Mouse (Mus musculus) heart, embryonic 15.5 days (tissue): ENCODE data around the gene Gpd1l. TPM values are rescaled to one million over a fixed set of nuclear protein-coding genes. Genes with fewer than 3 reads are reported as not detected.

Experiments
- ATAC-seq: fragments of 200-750 bp; cut with Nextera tagmentation; replicated peaks from 2 replicates; pipeline ENCODE4 v1.8.0; 2017; ENCODE audit warnings: low read depth, moderate TSS enrichment; ENCODE audit not compliant: insufficient number of reproducible peaks, insufficient read depth, low FRiP score
- H3K27ac ChIP-seq: fragments of 300-500 bp; sonication (generic); 2 replicates; pipeline ENCODE4 v1.5.1; 2015; ENCODE audit warnings: mild to moderate bottlenecking, inconsistent platforms
- H3K27me3 ChIP-seq: fragments of 300-500 bp; sonication (generic); 2 replicates; pipeline ENCODE4 v1.6.1; 2015; ENCODE audit warnings: inconsistent platforms
- H3K36me3 ChIP-seq: fragments of 300-500 bp; sonication (generic); 2 replicates; pipeline ENCODE4 v1.6.1; 2015; ENCODE audit warnings: mild to moderate bottlenecking, inconsistent platforms
- H3K4me1 ChIP-seq: fragments of 300-500 bp; sonication (generic); replicated peaks from 2 replicates; pipeline ENCODE4 v1.6.1; 2015; ENCODE audit warnings: inconsistent platforms
- H3K4me2 ChIP-seq: fragments of 300-500 bp; sonication (generic); 2 replicates; pipeline ENCODE4 v1.6.1; 2015; ENCODE audit warnings: inconsistent platforms, mild to moderate bottlenecking, moderate library complexity
- H3K4me3 ChIP-seq: fragments of 300-500 bp; sonication (generic); 2 replicates; pipeline ENCODE4 v1.5.1; 2015; ENCODE audit warnings: mild to moderate bottlenecking, inconsistent platforms
- H3K9ac ChIP-seq: fragments of 300-500 bp; sonication (generic); 2 replicates; pipeline ENCODE4 v1.6.1; 2015; ENCODE audit warnings: mild to moderate bottlenecking, inconsistent platforms
- H3K9me3 ChIP-seq: fragments of 300-500 bp; sonication (generic); replicated peaks from 2 replicates; pipeline ENCODE4 v1.6.1; 2016; ENCODE audit warnings: inconsistent platforms
- WGBS: fragments of 180-500 bp; shearing (Covaris S2); methylation state at CpG from one replicate; pipeline ENCODE4 v1.1.7; 2015; ENCODE audit warnings: mixed read lengths; 5-methylcytosine and 5-hydroxymethylcytosine counted together
- polyA plus RNA-seq: library from polyadenylated mRNA; unstranded; fragments of >200 nt; fragmentation: Nextera tagmentation; extraction: Ambion mirVana; gene quantifications from 2 replicates; pipeline ENCODE4 v1.2.1, GENCODE M21; 2015

Gene Gpd1l
- polyA plus RNA-seq, 1 experiment from 2014 or later: 14.5 TPM

DNA sequence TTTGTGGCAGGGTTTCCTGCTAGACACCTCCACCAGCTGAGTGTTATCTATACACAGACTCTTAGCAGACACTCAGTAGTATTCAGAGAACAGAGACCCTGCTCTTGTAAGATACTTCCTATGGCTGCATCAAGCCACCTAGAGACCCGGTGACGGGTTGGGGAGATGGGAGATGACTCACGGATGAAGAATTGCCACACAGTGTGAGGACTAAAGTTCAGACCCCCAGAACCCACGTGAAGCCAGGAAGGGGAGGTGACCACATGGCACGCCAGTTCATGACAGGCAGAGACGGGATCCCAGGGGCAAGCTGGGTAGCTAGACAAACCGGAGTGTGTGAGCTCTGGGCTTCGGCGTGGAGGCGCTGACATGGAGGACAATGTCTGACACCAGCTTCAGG, 8.7 kb downstream of the Gpd1l start:
- no peak overlapping the region for H3K27ac ChIP-seq
- no peaks in the 10 kb centered on the region for H3K27me3 ChIP-seq
- H3K4me1 ChIP-seq: peaks cover 15% of the 10 kb centered on the region
- 50% methylated on average over 10 of the region's 10 CpGs for WGBS
- no peak for ATAC-seq
- H3K4me2 ChIP-seq: no peak overlapping the region
- no peak overlapping the region for H3K9ac ChIP-seq
- H3K9me3 ChIP-seq: no peaks in the 10 kb centered on the region
- no peak overlapping the region for H3K4me3 ChIP-seq
- no peaks in the 10 kb centered on the region for H3K36me3 ChIP-seq

DNA sequence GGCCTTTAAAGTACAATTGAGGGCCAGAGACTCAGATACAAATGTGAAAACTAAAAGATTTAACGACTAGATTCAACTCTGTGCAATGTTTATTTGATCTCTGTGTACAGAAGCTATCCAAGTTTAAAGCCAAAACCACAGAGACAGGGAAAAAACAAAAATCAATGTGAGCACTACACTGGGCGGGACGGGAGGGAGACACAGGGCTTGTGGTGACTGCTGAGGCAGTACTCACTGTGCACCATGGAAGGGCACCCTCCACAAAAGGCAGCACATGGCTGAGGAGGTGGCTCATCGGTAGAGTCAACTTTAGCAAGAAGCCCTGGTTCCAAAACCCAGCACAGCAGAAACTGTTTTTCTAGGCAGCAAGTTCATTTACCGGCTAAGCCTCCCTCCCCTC, 9.3 kb downstream of the Gpd1l start:
- no peaks in the 10 kb centered on the region for H3K36me3 ChIP-seq
- no peaks in the 10 kb centered on the region for H3K9me3 ChIP-seq
- WGBS: 43% methylated on average over 5 of the region's 5 CpGs
- ATAC-seq: no peak
- H3K4me1 ChIP-seq: peaks cover 15% of the 10 kb centered on the region
- no peak overlapping the region for H3K4me3 ChIP-seq
- no peak overlapping the region for H3K27ac ChIP-seq
- no peaks in the 10 kb centered on the region for H3K27me3 ChIP-seq
- H3K4me2 ChIP-seq: no peak overlapping the region
- H3K9ac ChIP-seq: no peak overlapping the region

DNA sequence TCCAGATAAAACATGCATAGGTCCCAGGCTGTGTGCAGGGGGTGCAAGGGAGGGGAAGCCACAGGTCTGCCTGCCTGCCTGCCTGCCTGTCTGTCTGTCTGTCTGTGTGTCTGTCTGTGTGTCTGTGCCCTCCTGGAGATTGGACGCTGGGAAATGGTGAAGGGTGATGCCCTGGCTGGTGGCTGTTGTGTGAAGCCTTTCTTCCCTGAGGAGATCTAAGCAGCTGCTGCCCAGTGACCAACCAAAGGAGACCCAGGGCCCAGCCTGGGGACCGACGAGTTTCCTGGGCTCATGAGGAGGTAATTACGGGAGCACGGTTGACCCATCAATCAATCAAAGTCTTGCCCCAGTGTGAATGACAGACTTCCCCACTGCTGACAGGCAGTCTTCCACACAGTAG, 11.6 kb downstream of the Gpd1l start:
- H3K36me3 ChIP-seq: no peaks in the 10 kb centered on the region
- no peak overlapping the region for H3K27ac ChIP-seq
- peaks cover 18% of the 10 kb centered on the region for H3K4me1 ChIP-seq
- no peak for ATAC-seq
- H3K27me3 ChIP-seq: no peaks in the 10 kb centered on the region
- WGBS: 71% methylated on average over 5 of the region's 5 CpGs
- H3K9me3 ChIP-seq: no peaks in the 10 kb centered on the region
- no peak overlapping the region for H3K4me2 ChIP-seq
- no peak overlapping the region for H3K4me3 ChIP-seq
- no peak overlapping the region for H3K9ac ChIP-seq

DNA sequence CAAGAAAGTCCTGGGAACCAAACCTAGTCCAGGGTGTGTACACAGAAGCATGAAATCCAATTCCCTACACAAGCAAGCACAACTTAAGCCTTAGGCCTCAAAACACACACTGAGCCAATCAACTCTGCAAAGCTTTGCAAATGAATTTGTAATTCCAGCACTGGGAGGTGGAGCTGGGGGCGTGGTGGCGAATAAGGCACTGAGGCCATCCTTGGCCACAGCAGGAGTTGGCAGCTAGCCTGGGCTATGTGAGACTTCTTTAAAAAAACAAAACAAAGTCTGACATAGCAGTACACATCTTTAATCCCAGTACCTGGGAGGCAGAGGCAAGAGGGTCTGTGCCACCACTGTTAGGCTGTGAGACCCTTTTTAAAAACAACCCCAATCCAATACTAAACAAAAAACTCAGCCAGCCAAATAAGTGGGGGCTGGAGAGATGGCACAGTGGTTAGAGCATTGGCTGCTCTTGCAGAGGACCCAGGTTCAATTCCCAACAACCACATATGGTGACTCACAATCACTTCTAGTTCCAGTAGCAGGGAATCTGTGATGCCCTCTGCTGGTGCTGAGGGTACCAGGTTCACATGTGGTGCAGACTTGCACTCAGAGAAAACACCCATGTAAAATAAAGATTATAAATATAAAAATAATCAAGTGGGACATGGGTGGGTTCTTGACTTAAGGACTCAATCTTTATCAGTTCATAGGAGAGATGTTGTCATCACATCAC, 12.3 kb downstream of the Gpd1l start:
- Histone ChIP-seq H3K4me3 (no peak overlapping the region), H3K4me1 (peaks cover 18% of the 10 kb centered on the region), H3K4me2 (no peak overlapping the region), H3K27me3 (no peaks in the 10 kb centered on the region), H3K9ac (no peak overlapping the region), H3K27ac (no peak overlapping the region), H3K9me3 (no peaks in the 10 kb centered on the region), H3K36me3 (no peaks in the 10 kb centered on the region)
- 87% methylated on average over 2 of the region's 2 CpGs for WGBS
- no peak for ATAC-seq

DNA sequence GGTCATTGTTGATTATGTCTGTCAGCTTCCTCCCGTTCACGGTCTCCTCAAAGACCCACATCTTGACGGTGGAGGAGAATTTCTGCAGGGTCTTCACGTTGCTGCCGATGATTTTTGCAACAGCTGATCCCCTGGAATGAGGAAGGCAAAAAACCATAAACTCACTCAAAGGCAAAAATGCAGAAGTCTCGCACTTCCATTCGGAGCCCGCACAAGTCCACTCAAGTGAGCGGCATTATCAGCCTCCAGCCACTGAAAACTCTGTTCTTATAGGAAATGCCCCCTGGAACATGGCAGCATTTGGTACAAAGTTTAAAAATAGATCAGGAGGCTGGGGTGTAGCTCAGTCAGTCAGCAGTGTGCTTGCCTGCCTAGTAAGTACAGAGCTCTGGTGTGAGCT, 13.2 kb downstream of the Gpd1l start:
- H3K9me3 ChIP-seq: no peaks in the 10 kb centered on the region
- H3K4me2 ChIP-seq: peak overlapping the region; percentile 16; the same call in 1 of the 2 replicates
- ATAC-seq: no peak
- peak overlapping the region; percentile 28; the same call in 1 of the 2 replicates for H3K27ac ChIP-seq
- peaks cover 19% of the 10 kb centered on the region for H3K4me1 ChIP-seq
- 59% methylated on average over 9 of the region's 9 CpGs for whole genome bisulfite sequencing
- H3K27me3 ChIP-seq: no peaks in the 10 kb centered on the region
- no peak overlapping the region for H3K4me3 ChIP-seq
- no peak overlapping the region for H3K9ac ChIP-seq
- no peaks in the 10 kb centered on the region for H3K36me3 ChIP-seq

DNA sequence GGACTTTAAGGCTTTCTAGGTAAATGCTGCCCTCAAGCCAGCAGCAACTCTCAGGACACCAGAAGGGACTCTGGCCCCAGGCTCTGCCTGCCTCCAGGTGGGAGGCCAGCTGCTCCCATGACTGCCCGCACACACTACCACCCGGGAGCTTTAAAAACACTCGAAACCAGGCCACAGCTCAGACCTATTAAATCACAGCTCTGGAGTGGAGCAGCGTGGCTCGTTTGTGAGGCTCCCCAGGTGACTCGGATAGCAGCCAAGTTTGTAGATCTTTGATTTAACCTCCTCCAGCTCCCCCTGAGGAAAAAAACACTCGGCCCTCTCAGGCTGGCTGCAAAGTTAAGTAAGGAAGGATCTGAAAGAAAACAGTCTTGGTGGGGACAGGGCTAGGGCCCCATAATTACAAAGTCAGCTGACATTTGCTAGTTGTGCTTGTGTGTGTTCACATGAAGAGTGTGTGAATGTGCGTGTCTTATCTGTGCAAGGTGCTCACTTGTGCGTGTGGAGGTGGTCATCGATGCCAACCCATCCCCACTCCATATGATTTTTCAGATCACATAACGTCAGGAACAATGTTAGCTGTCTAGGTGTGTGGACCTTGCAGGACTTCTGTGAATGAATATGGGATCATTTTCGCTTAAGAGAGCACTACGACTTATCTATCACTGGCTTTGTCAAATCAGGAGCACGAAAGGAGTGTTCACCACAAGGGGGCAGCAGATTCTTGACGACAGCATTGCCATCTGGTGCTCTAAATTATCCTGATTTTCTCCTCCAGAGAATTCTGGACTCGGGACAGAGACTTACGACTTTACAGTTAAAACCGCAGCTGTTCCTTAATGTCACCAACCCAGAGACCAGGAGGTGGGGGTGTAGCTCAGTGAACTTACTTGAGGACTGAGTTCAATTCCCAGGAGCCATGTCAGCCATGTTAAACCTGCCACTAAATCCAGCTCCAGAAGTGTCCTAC, 20.8 kb downstream of the Gpd1l start:
- no peak overlapping the region for H3K27ac ChIP-seq
- H3K4me1 ChIP-seq: peaks cover 20% of the 10 kb centered on the region
- no peak overlapping the region for H3K4me2 ChIP-seq
- no peak for ATAC-seq
- no peak overlapping the region for H3K4me3 ChIP-seq
- no peaks in the 10 kb centered on the region for H3K27me3 ChIP-seq
- 54% methylated on average over 18 of the region's 18 CpGs for WGBS
- no peak overlapping the region for H3K9ac ChIP-seq
- peaks cover 16% of the 10 kb centered on the region; the same call in 1 of the 2 replicates for H3K36me3 ChIP-seq
- H3K9me3 ChIP-seq: no peaks in the 10 kb centered on the region

DNA sequence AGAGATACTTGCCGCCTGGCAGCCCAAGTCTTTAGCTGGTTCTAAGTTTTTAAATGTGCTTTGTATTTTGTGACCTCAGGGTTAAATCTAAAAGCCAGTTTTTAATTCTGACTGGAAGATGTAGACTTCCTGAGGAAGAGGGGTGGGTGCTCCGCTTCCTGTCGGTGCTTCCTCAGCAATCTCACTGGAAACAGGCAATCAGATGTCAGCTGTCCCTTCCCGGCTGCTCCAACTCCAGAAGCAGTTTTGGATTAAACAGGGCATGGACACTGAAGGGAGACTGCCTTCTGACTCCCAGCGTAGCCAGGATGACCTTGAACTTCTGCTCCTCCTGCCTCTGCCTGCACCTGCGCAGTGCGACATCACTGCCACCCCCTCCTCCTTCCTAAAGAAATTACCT, 26.3 kb downstream of the Gpd1l start:
- no peak overlapping the region for H3K4me2 ChIP-seq

DNA sequence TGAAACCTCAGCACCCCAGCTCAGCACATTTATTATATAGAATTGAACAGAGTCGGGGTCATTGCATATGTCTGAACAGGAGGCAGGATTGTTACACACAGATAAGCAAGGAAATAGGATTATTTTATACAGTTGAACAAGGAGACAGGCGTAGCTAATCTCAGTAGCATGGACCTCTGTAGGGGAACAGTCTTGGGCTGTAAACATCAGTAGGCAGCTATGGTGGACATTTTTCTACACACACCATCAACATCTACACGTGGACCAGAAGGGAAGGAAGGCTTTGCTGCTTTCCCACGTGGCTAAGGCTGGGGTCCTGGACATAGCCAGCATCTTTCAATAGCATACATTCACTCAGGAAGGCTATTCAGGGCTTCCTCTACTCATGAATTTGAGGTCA, 37.9 kb downstream of the Gpd1l start:
- Histone ChIP-seq H3K27me3 (no peaks in the 10 kb centered on the region), H3K27ac (no peak overlapping the region), H3K4me1 (no peaks in the 10 kb centered on the region), H3K4me3 (no peak overlapping the region), H3K9ac (no peak overlapping the region), H3K36me3 (no peaks in the 10 kb centered on the region), H3K9me3 (no peaks in the 10 kb centered on the region), H3K4me2 (no peak overlapping the region)
- no peak for ATAC-seq
- WGBS: 75% methylated on average over 4 of the region's 4 CpGs

More for the DNA sequence above, 26.3 kb downstream of the Gpd1l start:
- H3K36me3 ChIP-seq: peaks cover 21% of the 10 kb centered on the region; the same call in 1 of the 2 replicates
- 67% methylated on average over 7 of the region's 7 CpGs for WGBS
- no peaks in the 10 kb centered on the region for H3K4me1 ChIP-seq
- ATAC-seq: no peak
- peak overlapping the region; percentile 49 for H3K27ac ChIP-seq
- no peaks in the 10 kb centered on the region for H3K27me3 ChIP-seq
- H3K9ac ChIP-seq: no peak overlapping the region
- H3K9me3 ChIP-seq: no peaks in the 10 kb centered on the region
- no peak overlapping the region for H3K4me3 ChIP-seq

DNA sequence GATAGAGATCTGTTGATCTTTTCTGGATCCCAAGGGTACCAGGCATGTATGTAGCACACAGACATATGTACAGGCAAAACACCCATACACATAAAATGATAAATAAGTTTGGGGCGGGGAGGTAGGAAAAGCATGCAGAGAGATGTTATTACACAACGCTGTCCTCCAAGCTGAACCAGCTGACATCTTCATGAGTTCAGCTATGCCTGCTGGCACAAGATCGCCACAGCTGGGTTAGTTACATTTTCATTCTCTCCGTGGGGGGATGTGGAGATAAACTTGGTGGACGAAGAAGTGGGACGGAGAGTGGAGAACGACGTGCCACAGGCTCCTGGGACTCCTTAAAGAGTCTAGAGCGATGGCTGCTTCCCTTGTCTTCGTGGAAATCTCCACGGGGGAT, 40.8 kb downstream of the Gpd1l start:
- WGBS: 72% methylated on average over 11 of the region's 11 CpGs
- Histone ChIP-seq H3K9ac (no peak overlapping the region), H3K27me3 (no peaks in the 10 kb centered on the region), H3K4me3 (no peak overlapping the region), H3K27ac (no peak overlapping the region), H3K36me3 (no peaks in the 10 kb centered on the region), H3K4me2 (no peak overlapping the region), H3K9me3 (no peaks in the 10 kb centered on the region; the same call in 1 of the 2 replicates), H3K4me1 (no peaks in the 10 kb centered on the region)
- no peak for ATAC-seq

DNA sequence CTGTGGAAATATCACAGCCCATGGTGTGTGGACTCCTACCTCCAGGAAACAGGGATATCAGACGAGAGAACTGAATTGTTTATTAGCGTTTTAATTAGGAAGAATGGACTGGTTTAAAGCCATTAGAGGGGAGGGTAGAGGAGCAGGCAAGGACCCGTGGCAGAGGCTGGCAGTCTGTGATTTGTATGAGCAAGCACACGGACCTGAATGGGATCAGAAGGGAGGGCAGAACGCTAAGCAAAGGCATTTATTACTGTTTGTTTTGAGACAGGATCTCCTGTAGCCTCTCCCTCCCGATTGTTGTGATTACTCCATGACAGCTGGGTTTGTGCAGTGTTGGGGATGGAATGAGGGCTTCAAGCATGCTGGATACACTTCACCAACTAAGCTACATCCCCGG, 43.4 kb downstream of the Gpd1l start:
- ATAC-seq: no peak
- 49% methylated on average over 7 of the region's 7 CpGs for WGBS
- Histone ChIP-seq H3K36me3 (no peaks in the 10 kb centered on the region), H3K4me2 (no peak overlapping the region), H3K27ac (no peak overlapping the region), H3K4me3 (no peak overlapping the region), H3K9me3 (no peaks in the 10 kb centered on the region; the same call in 1 of the 2 replicates), H3K9ac (no peak overlapping the region), H3K27me3 (no peaks in the 10 kb centered on the region), H3K4me1 (no peaks in the 10 kb centered on the region)

DNA sequence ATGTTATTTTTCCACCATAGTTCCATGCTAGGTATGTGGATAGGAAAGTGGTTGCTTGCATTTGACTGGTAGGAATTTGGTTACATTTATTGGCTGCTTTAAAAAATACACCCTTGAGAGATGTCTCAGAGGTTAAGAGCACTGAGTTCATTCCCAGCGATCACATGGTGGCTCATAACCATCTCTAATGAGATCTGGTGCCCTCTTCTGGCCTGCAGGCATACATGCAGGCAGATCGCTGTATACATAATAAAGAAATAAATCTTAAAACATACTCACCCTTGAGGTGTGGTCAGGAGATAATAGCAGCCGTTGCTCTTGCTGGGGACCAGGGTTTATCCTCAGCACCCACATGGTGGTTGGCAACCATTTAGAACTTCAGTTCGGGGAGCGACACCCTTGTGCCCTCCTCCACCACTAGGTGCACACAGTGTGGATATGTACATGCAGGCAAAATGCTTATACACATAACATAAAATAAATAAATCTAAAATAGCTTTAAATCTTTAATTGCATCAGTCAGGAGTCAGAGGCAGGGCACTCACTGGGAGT, 44.9 kb downstream of the Gpd1l start:
- Histone ChIP-seq H3K4me1 (no peaks in the 10 kb centered on the region), H3K4me2 (no peak overlapping the region), H3K4me3 (no peak overlapping the region), H3K9me3 (no peaks in the 10 kb centered on the region; the same call in 1 of the 2 replicates), H3K36me3 (no peaks in the 10 kb centered on the region), H3K9ac (no peak overlapping the region), H3K27me3 (no peaks in the 10 kb centered on the region), H3K27ac (no peak overlapping the region)
- no peak for ATAC-seq
- 81% methylated on average over 5 of the region's 5 CpGs for WGBS
